Mouse (Mus musculus): ENCODE measurements around the gene Pim3. TPM values are rescaled to one million over a fixed set of nuclear protein-coding genes. Genes with fewer than 3 reads are reported as not detected.

Pim3 gene
- total and polyA plus RNA-seq, 3 experiments: 11.4 to 26.0 (median 19.0) TPM

DNA sequence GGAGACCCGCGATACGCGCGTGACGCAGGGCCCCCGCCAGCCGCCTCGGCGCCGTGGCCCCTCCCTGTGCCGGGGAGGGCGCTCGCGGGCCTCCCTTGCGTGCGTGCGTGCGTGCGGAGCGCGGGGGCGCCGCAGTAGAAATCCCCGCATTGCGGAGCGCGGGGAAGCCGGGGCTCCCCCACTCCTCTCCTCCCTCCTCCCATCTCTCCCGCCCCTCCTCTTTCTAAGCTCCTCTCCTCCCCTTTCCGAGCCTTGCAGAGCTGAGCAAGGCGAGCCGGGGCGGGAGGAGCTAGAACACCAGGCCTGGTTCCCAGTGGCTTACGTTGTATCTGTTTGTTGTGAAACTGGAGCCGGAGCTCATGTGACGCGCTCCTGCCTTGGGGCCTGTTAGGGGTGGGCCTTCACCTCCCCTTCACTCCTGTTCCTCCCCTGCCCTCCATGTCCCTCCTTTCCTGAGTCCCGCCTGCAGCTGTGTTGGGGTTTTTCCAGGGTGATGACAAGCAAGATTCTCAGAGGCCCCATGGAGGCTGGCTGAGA is 1.8 kb downstream of the Pim3 start:
- peak; percentile 77 for DNase-seq (ENCODE audit: extremely low read depth)
- peaks cover 2% of the 10 kb centered on the region for H3K9me3 ChIP-seq (replicated peaks; ENCODE audit: low read length)
- peaks cover 6 to 31% of the 10 kb centered on the region in 2 experiments for H3K36me3 ChIP-seq (replicated peaks in 1 of 2; ENCODE audit: control insufficient read depth in 1 of 2, insufficient read depth in 1 of 2, low read length in 1 of 2)
- 0 out of 2 replicates have a peak, but pooled peaks cover 3% of the 10 kb centered on the region for H3K79me2 ChIP-seq (replicated peaks; ENCODE audit: control insufficient read depth, extremely low read depth, insufficient read depth, poor library complexity, severe bottlenecking)
- H3K27ac ChIP-seq (ENCODE audit: insufficient read depth, low read depth): peak overlapping the region; percentile 13; the same call in 1 of the 2 replicates
- H3K9ac ChIP-seq (ENCODE audit: insufficient read depth, low read depth): peak overlapping the region; percentile 18; the same call in 1 of the 2 replicates
- TF ChIP-seq MYC (IDR thresholded peaks at IDR 0.05; ENCODE audit: low read depth, low read length): no peak
- TF ChIP-seq CTCF (conservative IDR thresholded peaks at IDR 0.05 in 1 of 2, IDR thresholded peaks at IDR 0.05 in 1 of 2; ENCODE audit: low read depth in 2 of 2, low read length in 2 of 2): no peak
- peak; percentile 53; the same call in 1 of the 2 replicates for TF ChIP-seq IRF4 (IDR thresholded peaks at IDR 0.05; ENCODE audit: low read depth, low read length)
- TF ChIP-seq JUN (IDR thresholded peaks at IDR 0.05; ENCODE audit: insufficient read depth, low read depth, low read length): no peak
- TF ChIP-seq MXI1 (IDR thresholded peaks at IDR 0.05; ENCODE audit: low read depth, low read length): peak; percentile 56
- TF ChIP-seq EP300 (IDR thresholded peaks at IDR 0.05; ENCODE audit: low read length): 0 out of 2 replicates have a peak, but pooled peaks have one; percentile 12
- TF ChIP-seq ETS1 (conservative IDR thresholded peaks at IDR 0.05; ENCODE audit: low read depth, low read length): 0 out of 2 replicates have a peak, but pooled peaks have one; percentile 14
- TF ChIP-seq JUND (conservative IDR thresholded peaks at IDR 0.05; ENCODE audit: low read depth, low read length): no peak
- no peak for TF ChIP-seq RCOR1 (conservative IDR thresholded peaks at IDR 0.05; ENCODE audit: low read depth, low read length)
- TF ChIP-seq TBP (conservative IDR thresholded peaks at IDR 0.05; ENCODE audit: low read depth, low read length): no peak
- TF ChIP-seq UBTF (IDR thresholded peaks at IDR 0.05; ENCODE audit: low read depth, low read length): no peak
- no peak for TF ChIP-seq MAFK (IDR thresholded peaks at IDR 0.05; ENCODE audit: insufficient replicate concordance, low read length)
- TF ChIP-seq E2F4 (IDR thresholded peaks at IDR 0.05; ENCODE audit: insufficient replicate concordance, low read depth, low read length): no peak
- TF ChIP-seq PAX5 (IDR thresholded peaks at IDR 0.05; ENCODE audit: low read length): no peak
- TF ChIP-seq GABPA (IDR thresholded peaks at IDR 0.05; ENCODE audit: insufficient replicate concordance, low read depth, low read length): no peak
- TF ChIP-seq USF1 (IDR thresholded peaks at IDR 0.05; ENCODE audit: low read depth, low read length): peak; percentile 30
- TF ChIP-seq ZC3H11A (IDR thresholded peaks at IDR 0.05; ENCODE audit: low read depth, low read length): no peak
- TF ChIP-seq MAZ (IDR thresholded peaks at IDR 0.05; ENCODE audit: low read depth, low read length): peak; percentile 88
- no peak for TF ChIP-seq NELFE (IDR thresholded peaks at IDR 0.05; ENCODE audit: low read depth, low read length)
- TF ChIP-seq SMC3 (IDR thresholded peaks at IDR 0.05; ENCODE audit: low read depth, low read length): no peak
- no peak for TF ChIP-seq ELF1 (IDR thresholded peaks at IDR 0.05; ENCODE audit: low read depth, low read length)
- TF ChIP-seq POLR2A (IDR thresholded peaks at IDR 0.05; ENCODE audit: low read depth, low read length): no peak
- no peak for TF ChIP-seq ZNF384 (IDR thresholded peaks at IDR 0.05; ENCODE audit: low read depth, low read length)
- no peak for TF ChIP-seq KAT2A (IDR thresholded peaks at IDR 0.05; ENCODE audit: insufficient replicate concordance, low read length)
- no peak for TF ChIP-seq USF2 (conservative IDR thresholded peaks at IDR 0.05; ENCODE audit: low read depth, low read length)
- no peak for TF ChIP-seq ZKSCAN1 (IDR thresholded peaks at IDR 0.05; ENCODE audit: borderline replicate concordance, low read depth, low read length)
- no peak; the same call in 1 of the 2 replicates for TF ChIP-seq HCFC1 (IDR thresholded peaks at IDR 0.05; ENCODE audit: low read depth, low read length)
- TF ChIP-seq BHLHE40 (IDR thresholded peaks at IDR 0.05; ENCODE audit: low read depth, low read length): peak; percentile 87
- 0 out of 2 replicates have a peak, but pooled peaks have one; percentile 37 for TF ChIP-seq CHD2 (IDR thresholded peaks at IDR 0.05; ENCODE audit: low read length)
- TF ChIP-seq NRF1 (IDR thresholded peaks at IDR 0.05; ENCODE audit: low read depth, low read length): no peak
- TF ChIP-seq SIN3A (IDR thresholded peaks at IDR 0.05; ENCODE audit: low read length): peak; percentile 69; the same call in 1 of the 2 replicates
- TF ChIP-seq RAD21 (IDR thresholded peaks at IDR 0.05; ENCODE audit: low read depth, low read length): no peak
- no peak for TF ChIP-seq CHD1 (IDR thresholded peaks at IDR 0.05; ENCODE audit: low read depth, low read length)
- TF ChIP-seq POLR2AphosphoS2 (IDR thresholded peaks at IDR 0.05; ENCODE audit: low read depth, low read length): no peak
- no peak for TF ChIP-seq ZMIZ1 (IDR thresholded peaks at IDR 0.05; ENCODE audit: low read depth, low read length)
- TF ChIP-seq TCF12 (IDR thresholded peaks at IDR 0.05; ENCODE audit: low read depth, low read length): no peak
- TF ChIP-seq MAX (IDR thresholded peaks at IDR 0.05; ENCODE audit: low read length): 0 out of 2 replicates have a peak, but pooled peaks have one; percentile 48
- no peak for TF ChIP-seq MEF2A (IDR thresholded peaks at IDR 0.05; ENCODE audit: borderline replicate concordance, low read depth, low read length)
- in situ Hi-C loops (cut with MboI; ENCODE audit: low pct_ligation_motif_present, low pct_unique_long_range_greater_than_20kb, low sequenced_read_pairs) (no loop called here), dilution Hi-C loops (cut with MboI; ENCODE audit: extremely low pct_ligation_motif_present, extremely low pct_unique_long_range_greater_than_20kb, low sequenced_read_pairs) (no loop called here)
- peak overlapping the region; percentile 85 for H3K4me2 ChIP-seq (ENCODE audit: insufficient read depth, low read depth, poor library complexity, severe bottlenecking)
- H3K4me1 ChIP-seq (ENCODE audit: control insufficient read depth in 1 of 2, insufficient read depth in 2 of 2): peaks cover 12 to 38% of the 10 kb centered on the region in 2 experiments
- peaks cover 24% of the 10 kb centered on the region for H3K27me3 ChIP-seq (replicated peaks)
- peak overlapping the region; percentile 73 to 91 (median 76) for H3K4me3 ChIP-seq (replicated peaks in 1 of 3; ENCODE audit: low read depth in 2 of 3, low read length in 2 of 3, poor library complexity in 1 of 3)

Data from CH12.LX (cell line).